Mouse (Mus musculus) C2C12 (cell line): ENCODE results near the gene Ntn1.

Experiments used
- CTCF ChIP-seq: IDR thresholded peaks from one replicate; pipeline ENCODE4 v1.5.1; 2011; ENCODE audit not compliant: control insufficient read depth, insufficient read depth, insufficient read length
- MAX ChIP-seq: IDR thresholded peaks from one replicate; pipeline ENCODE4 v1.6.1; 2011; ENCODE audit warnings: mild to moderate bottlenecking, control low read depth

DNA sequence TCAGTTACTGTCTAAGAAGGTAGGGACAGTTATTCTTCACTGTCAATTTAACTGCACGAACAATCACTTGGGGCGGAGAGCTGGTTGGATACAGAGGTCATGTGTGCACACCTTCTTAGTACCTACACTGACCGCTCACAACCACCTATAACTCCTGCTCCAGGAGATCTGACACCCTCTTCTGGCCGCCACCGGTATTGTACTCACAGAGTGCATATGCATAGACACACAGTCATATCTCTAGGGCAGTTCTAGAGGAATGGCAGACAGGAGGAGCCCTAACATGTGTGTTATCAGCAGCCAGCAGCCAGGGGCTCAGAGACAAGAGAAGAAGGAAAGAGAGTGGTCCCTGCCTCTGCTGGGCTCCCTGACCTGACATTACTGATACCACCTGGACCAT, 169.1 kb downstream of the Ntn1 start:
- no peak for TF ChIP-seq CTCF
- TF ChIP-seq MAX, result no peak
